Mouse (Mus musculus): Measurements from ENCODE around the gene Gm10300.

Gm10300 gene

GRCm38 (mm10) chr4:132074077-132074932, at the start of gene Gm10300:
Gm10300 (plus strand) TSS chr4:132074697.
- DNase-seq, result peak in 1 of 2 experiments; percentile 47

DNA sequence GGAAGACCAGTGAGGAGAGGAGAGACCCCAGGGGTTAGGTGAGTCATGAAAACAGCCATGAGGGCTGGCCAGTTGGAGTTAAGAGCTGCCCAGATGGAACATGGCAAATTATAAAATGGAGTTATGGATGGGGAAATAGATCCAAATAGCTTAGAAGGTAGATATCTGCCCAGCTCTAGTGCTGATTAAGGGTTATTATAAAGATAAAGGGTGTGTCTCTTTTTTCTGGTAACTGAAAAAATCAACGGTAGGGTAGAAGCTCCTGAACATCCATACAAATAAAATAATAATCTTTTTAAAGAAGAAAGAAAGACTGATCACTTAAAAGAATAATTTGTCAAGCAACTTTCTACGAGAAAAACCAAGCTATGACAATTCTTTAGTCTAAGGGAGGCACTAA, 49.2 kb upstream of the Gm10300 start:
- DNase-seq, result no peak

DNA sequence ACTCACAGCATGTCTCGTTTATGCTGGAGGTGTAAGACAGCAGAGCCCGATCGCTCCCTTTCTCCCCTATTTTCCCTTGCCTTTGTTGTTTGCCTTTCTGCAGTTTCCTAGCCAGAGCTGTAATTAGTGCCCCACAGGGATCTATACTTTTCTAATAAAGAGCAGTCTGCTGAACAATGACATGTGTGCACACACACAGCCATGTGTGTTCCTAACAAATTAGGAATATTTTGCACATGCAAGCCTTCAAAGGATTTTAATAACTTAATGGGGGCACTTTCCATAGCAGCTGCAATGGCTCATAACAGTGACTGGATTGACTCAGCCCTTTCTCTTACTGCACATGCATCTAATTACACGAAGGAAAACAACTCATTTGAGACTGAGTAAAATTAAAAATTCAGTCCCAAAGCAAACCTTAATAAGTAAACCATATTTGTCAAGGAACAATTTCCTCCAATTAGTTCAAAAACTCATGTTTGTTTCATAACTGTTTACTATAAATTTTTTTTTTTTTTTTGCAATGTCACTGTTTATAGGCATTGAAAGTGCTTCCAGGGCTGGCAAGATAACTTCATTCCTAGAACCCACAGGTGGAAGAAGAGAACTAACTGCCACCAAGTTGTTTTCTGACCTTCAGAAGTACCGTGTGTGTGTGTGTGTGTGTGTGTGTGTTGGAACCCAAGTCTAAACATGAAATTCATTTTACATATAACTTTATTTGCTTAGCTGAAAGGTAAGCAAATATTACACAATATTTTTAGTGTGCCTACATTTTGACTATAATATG, 48.6 kb upstream of the Gm10300 start:
- DNase-seq, result no peak

- DNase-seq, result no peak
Measured at GRCm38 (mm10) chr4:132027167-132027566, 47.3 kb upstream of the Gm10300 start.

- DNase-seq, result no peak
Measured at GRCm38 (mm10) chr4:132027806-132028205, 46.7 kb upstream of the Gm10300 start.

GRCm38 (mm10) chr4:132029851-132030741, 44.4 kb upstream of the Gm10300 start:
- DNase-seq, result no peak

GRCm38 (mm10) chr4:132033183-132033582, 41.3 kb upstream of the Gm10300 start:
- DNase-seq, result peak; percentile 56 to 61

DNA sequence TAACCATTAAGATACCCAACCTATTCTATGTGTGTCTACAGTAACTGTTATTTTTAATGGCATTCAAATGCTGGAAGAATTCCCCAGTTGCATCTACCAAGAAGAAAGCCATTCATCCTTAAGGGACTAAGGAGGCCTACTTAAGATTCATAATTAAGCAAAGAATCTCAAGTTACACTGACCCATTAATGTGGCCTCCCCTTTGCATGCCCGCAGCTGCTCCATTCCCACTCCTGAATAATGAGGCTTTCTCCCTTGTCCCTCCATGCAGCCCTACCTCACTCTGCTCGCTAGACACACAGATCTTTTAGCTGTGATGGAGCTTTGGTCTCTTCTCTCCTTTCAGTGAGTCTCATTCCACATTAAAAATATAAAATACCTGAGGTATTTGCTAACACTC, 40.3 kb upstream of the Gm10300 start:
- no peak for DNase-seq

- DNase-seq, result no peak
Measured at GRCm38 (mm10) chr4:132037137-132037536, 37.4 kb upstream of the Gm10300 start.

- no peak for DNase-seq
Measured at GRCm38 (mm10) chr4:132037991-132038390, 36.5 kb upstream of the Gm10300 start.

- no peak for DNase-seq
Measured at GRCm38 (mm10) chr4:132038809-132039208, 35.7 kb upstream of the Gm10300 start.

- DNase-seq, result peak in 1 of 2 experiments; percentile 39
Measured at GRCm38 (mm10) chr4:132039521-132039920, 35.0 kb upstream of the Gm10300 start.

DNA sequence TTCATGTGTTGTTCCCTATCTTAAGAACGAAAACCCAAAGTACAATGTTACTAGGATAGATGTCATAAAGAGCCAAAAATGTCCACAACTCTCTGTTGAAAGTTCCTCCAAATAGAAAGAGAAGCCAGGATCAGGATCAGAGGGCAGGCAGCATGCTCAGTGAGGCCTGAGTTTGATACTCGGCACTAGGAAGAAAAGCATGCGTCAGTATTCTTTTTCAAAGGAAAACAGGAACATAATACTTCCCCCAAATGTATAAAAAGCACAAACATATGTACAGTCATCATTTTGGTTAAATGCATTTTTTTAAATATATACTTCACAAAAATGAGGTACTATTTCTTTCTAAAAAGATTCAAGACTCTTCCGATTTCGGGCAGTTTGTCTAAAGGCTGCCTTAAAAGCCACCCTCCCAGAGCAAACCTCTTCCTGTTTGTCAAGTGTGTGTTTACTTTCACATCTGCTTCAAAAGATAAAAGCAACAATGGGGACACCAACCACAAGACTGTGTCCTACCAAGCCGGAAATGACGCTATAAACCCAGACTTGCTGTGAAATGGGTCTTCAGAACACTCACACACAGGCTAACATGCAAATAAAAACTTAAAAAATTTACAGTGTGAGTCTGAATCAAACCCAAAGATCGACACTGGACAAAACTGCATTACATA, 34.4 kb upstream of the Gm10300 start:
- peak; percentile 71 to 77 for DNase-seq

GRCm38 (mm10) chr4:132041471-132042332, 32.8 kb upstream of the Gm10300 start:
- peak; percentile 5 to 7 for DNase-seq

DNA sequence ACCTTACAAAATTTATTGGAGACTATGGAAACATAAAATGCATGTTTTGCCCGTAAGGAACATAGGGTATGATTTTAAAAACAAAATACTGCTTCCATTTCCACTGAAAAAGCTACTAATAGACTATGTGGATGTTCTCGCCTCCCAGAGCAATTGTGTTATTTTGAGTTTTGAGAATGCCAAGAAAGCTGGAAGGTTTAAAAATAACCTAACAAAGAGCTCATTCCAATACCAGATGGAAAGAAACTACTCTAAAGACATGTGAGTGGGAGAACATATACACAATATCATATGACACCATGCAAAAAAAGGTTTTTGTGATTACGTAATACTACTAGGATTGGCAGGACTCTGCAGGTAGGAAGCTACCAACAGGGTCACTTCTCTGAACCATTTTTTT, 30.8 kb upstream of the Gm10300 start:
- DNase-seq, result no peak

DNA sequence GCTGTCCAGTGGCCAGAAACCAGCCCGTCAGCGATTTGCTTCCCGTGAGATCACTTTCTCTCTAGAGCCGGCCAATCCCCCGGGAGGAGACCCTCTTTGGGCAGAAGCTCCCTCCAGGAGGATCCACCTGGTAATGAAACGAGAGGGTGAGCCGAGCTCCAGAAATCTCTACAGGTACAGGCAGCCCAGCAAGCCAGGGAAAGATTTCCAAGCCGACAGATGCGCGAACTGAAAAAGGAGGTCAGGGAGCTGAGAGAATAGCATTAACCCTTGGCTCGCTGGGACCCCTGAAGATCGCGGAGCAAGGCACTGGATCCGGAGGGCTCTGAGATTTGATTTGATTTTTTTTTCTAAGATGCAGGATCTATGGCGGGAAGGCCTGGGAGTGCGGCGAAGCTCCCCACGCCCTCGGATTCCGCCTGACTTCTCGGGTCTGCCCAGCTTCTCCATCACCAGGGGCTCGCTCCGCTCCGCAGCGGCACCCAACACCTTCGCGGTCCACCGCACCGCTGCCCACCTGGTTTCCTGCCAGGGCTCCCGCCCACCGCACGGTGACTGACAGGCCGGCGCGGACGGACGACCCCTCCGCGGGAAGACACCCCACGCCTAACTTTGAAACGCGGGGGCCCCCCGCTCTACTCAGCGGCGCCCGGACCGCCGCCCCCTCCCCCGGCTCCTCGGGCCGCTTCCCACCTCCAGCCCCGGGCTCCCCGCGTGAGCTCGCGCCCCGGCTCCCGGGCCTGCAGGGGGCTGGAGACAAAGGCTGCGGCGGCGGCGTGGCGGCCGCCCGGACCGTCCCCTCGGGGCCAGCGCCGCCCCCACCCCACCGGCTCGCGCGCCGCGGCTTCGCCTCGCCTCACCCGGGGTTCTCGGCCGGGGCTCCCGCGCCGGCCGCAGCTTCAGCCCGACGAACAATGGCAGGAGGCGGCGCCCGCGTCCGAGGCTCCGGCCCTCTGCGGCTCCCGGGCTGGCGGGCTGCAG, 26.2 kb upstream of the Gm10300 start:
- peak; percentile 77 to 78 for DNase-seq

DNA sequence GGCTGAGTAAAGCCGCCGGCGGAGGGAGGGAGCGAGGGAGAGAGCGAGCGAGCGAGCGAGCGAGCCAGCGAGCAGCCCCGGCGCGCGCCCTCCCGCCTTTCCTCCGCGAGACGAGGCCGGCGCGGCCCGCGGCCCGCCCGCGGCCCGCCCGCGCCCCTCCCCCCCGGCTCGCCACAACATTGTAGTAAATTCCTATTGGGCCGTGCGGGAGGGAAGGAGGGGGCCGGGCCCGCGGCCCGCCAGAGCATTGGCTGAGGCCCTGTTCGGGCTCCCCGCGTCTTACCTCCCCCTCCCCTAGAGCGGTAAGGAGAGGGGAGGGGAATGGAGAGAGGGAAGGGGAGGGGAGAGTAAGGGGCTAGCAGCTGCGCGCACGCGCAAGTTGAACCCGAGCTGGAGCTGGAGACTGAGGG, 25.5 kb upstream of the Gm10300 start:
- peak; percentile 74 to 76 for DNase-seq

- no peak for DNase-seq
Measured at GRCm38 (mm10) chr4:132049549-132050200, 24.8 kb upstream of the Gm10300 start.
